Mouse (Mus musculus) small intestine, adult 2 months (tissue): ENCODE results near the gene a.

ENCODE experiments used
- CTCF ChIP-seq: fragments of 200-500 bp; IDR thresholded peaks from 2 replicates; pipeline ENCODE4 v1.5.1; 2012; ENCODE audit warnings: low read depth, mild to moderate bottlenecking, control low read depth, inconsistent platforms, low read length, moderate library complexity, mixed read lengths; ENCODE audit not compliant: insufficient replicate concordance, insufficient read length; ENCODE audit errors: extremely low read depth
- POLR2A ChIP-seq: fragments of 200-500 bp; IDR thresholded peaks from 2 replicates; pipeline ENCODE4 v1.6.1; 2012; ENCODE audit warnings: low read depth, mild to moderate bottlenecking, control low read depth, inconsistent platforms, low read length, moderate library complexity

GRCm38 (mm10) chr2:155046803-155047202 is 255.6 kb downstream of the a start:
- TF ChIP-seq CTCF (no peak), POLR2A (no peak)
